Mouse (Mus musculus) liver, postnatal 0 days (tissue): ENCODE results near the gene Sgms1. TPM values are rescaled to one million over a fixed set of nuclear protein-coding genes. Genes with fewer than 3 reads are reported as not detected.

Experiments used
- ATAC-seq: fragments of 200-750 bp; cut with Nextera tagmentation; 2 replicates; pipeline ENCODE4 v1.8.0; 2017; ENCODE audit warnings: mild to moderate bottlenecking, moderate library complexity
- DNase-seq: peaks from one replicate; pipeline ENCODE4 v3.0.0-alpha.2; 2016
- H3K27ac ChIP-seq: fragments of 300-500 bp; sonication (generic); 2 replicates; pipeline ENCODE4 v1.5.1; 2014; ENCODE audit warnings: antibody characterized with exemption, moderate library complexity, mild to moderate bottlenecking, low read depth
- H3K27me3 ChIP-seq: fragments of 300-500 bp; sonication (generic); 2 replicates; pipeline ENCODE4 v1.6.1; 2014; ENCODE audit warnings: low read length, control low read depth, mixed read lengths; ENCODE audit not compliant: insufficient read depth
- H3K36me3 ChIP-seq: fragments of 300-500 bp; sonication (generic); replicated peaks from 2 replicates; pipeline ENCODE4 v1.6.1; 2014; ENCODE audit warnings: mild to moderate bottlenecking, control low read depth, low read length, moderate library complexity, mixed read lengths; ENCODE audit not compliant: insufficient read depth
- H3K4me1 ChIP-seq: fragments of 300-500 bp; sonication (generic); 2 replicates; pipeline ENCODE4 v1.6.1; 2014; ENCODE audit warnings: antibody characterized with exemption, mild to moderate bottlenecking, control low read depth; ENCODE audit not compliant: insufficient read depth
- H3K4me2 ChIP-seq: fragments of 300-500 bp; sonication (generic); 2 replicates; pipeline ENCODE4 v1.6.1; 2014; ENCODE audit warnings: low read depth, mild to moderate bottlenecking, low read length, moderate library complexity, mixed read lengths
- H3K4me3 ChIP-seq: fragments of 300-500 bp; sonication (generic); 2 replicates; pipeline ENCODE4 v1.5.1; 2014; ENCODE audit warnings: low read depth, low read length
- H3K9ac ChIP-seq: fragments of 300-500 bp; sonication (generic); replicated peaks from 2 replicates; pipeline ENCODE4 v1.6.1; 2014; ENCODE audit warnings: mild to moderate bottlenecking, moderate library complexity
- H3K9me3 ChIP-seq: fragments of 300-500 bp; sonication (generic); 2 replicates; pipeline ENCODE4 v1.6.1; 2016; ENCODE audit warnings: mild to moderate bottlenecking, control low read depth, low read length, mixed read lengths
- CTCF ChIP-seq: sonication (generic); IDR thresholded peaks from 2 replicates; pipeline ENCODE4 v1.5.1; 2016; ENCODE audit warnings: antibody characterized with exemption, low read depth
- EP300 ChIP-seq: IDR thresholded peaks from 2 replicates; pipeline ENCODE4 v1.6.1; 2016; ENCODE audit warnings: antibody characterized with exemption, low read depth, mild to moderate bottlenecking
- WGBS: fragments of 180-500 bp; shearing (Covaris S2); extraction: QIAGEN DNeasy Blood & Tissue Kit; methylation state at CpG from one replicate; pipeline ENCODE4 v1.1.7; 2014; ENCODE audit not compliant: insufficient replicate concordance; 5-methylcytosine and 5-hydroxymethylcytosine counted together
- polyA plus RNA-seq: library from polyadenylated mRNA; unstranded; fragments of >200 nt; fragmentation: Nextera tagmentation; extraction: Ambion mirVana; gene quantifications from 2 replicates; pipeline ENCODE4 v1.2.1, GENCODE M21; 2015

Sgms1 gene
- polyA plus RNA-seq, 1 experiment from 2014 or later, result 16.0 TPM

DNA sequence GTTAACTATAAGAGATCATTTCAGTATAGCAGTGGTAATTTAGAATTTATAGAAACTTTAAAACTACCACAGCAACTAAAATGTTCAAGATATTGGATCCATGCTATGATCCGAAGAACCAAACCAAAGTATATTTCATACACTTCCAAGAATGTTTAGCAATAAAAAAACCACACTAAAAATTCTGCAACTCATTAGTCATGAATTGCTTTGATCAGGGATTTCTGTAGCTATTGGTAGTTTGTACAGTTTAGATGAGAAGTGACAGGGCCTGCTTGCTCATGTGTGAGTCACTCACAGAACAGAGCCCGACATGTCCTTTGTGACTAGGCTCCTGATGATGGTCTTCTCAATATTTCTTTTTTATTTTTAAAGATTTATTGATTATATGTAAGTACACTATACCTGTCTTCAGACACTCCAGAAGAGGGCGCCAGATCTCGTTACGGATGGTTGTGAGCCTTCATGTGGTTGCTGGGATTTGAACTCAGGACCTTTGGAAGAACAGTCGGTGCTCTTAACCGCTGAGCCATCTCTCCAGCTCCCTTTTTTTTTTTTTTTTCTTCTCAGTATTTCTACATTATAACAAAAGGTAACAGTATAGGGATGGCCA, 190.9 kb downstream of the Sgms1 start:
- H3K4me2 ChIP-seq, result no peak overlapping the region
- no peak overlapping the region for H3K4me3 ChIP-seq
- DNase-seq (no peak), ATAC-seq (no peak)
- TF ChIP-seq EP300, result no peak
- peak; percentile 43 for TF ChIP-seq CTCF
- H3K36me3 ChIP-seq, result peaks cover 4% of the 10 kb centered on the region; the same call in 1 of the 2 replicates
- no peak overlapping the region for H3K9ac ChIP-seq
- H3K4me1 ChIP-seq, result peaks cover 41% of the 10 kb centered on the region
- no peaks in the 10 kb centered on the region for H3K9me3 ChIP-seq
- no peak overlapping the region for H3K27ac ChIP-seq
- WGBS, result 94% methylated on average over 7 of the region's 7 CpGs
- no peaks in the 10 kb centered on the region for H3K27me3 ChIP-seq

- H3K36me3 ChIP-seq, result peaks cover 4% of the 10 kb centered on the region
- no peaks in the 10 kb centered on the region for H3K27me3 ChIP-seq
- H3K4me3 ChIP-seq, result no peak overlapping the region
- TF ChIP-seq CTCF (no peak), EP300 (no peak)
- peak overlapping the region; percentile 66; the same call in 1 of the 2 replicates for H3K27ac ChIP-seq
- DNase-seq, result no peak
- peaks cover 36% of the 10 kb centered on the region for H3K4me1 ChIP-seq
- no peak overlapping the region for H3K9ac ChIP-seq
- no peak for ATAC-seq
- H3K4me2 ChIP-seq, result no peak overlapping the region
- no peaks in the 10 kb centered on the region for H3K9me3 ChIP-seq
- 61% methylated on average over 15 of the region's 15 CpGs for WGBS
Measured at GRCm38 (mm10) chr19:32196976-32197819, 192.3 kb downstream of the Sgms1 start.

DNA sequence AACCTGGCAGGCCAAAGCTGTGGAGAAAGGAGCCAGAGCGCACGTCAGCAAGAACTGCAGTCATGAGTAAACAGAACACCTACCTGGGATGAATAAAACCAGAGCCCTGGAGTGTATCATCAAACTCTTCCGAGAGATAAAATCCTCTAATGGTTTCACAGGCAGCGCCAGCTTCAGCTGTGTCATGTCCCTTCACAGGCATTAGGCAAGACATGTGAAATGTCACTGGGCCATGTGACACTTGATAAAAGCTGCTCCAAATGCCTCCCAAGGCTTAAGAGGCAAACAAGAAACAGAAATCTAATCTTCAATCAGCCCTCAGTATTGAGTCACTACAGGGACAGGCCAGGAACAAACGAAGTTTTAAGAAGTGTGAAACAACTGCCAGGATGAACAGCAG, 193.3 kb downstream of the Sgms1 start:
- H3K36me3 ChIP-seq, result peaks cover 4% of the 10 kb centered on the region
- 43% methylated on average over 5 of the region's 5 CpGs for WGBS
- peak overlapping the region; percentile 66 for H3K27ac ChIP-seq
- H3K9me3 ChIP-seq, result no peaks in the 10 kb centered on the region
- no peak overlapping the region for H3K4me3 ChIP-seq
- DNase-seq (no peak), ATAC-seq (peak; percentile 67)
- no peaks in the 10 kb centered on the region for H3K27me3 ChIP-seq
- peaks cover 36% of the 10 kb centered on the region for H3K4me1 ChIP-seq
- TF ChIP-seq EP300 (peak; percentile 33; the same call in 1 of the 2 replicates), CTCF (no peak)
- peak overlapping the region; percentile 35; the same call in 1 of the 2 replicates for H3K9ac ChIP-seq
- no peak overlapping the region for H3K4me2 ChIP-seq

- Histone ChIP-seq H3K4me1 (peaks cover 25% of the 10 kb centered on the region), H3K9ac (no peak overlapping the region), H3K9me3 (no peaks in the 10 kb centered on the region), H3K4me3 (no peak overlapping the region), H3K27ac (no peak overlapping the region), H3K36me3 (peaks cover 4% of the 10 kb centered on the region), H3K27me3 (no peaks in the 10 kb centered on the region), H3K4me2 (no peak overlapping the region)
- ATAC-seq (no peak), DNase-seq (no peak)
- no peak for TF ChIP-seq EP300
- WGBS, result 43% methylated on average over 1 of the region's 1 CpGs
Measured at GRCm38 (mm10) chr19:32194863-32195262, 194.7 kb downstream of the Sgms1 start.

GRCm38 (mm10) chr19:32194074-32194473, 195.4 kb downstream of the Sgms1 start:
- WGBS, result 96% methylated on average over 3 of the region's 3 CpGs
- Histone ChIP-seq H3K36me3 (peaks cover 4% of the 10 kb centered on the region), H3K27me3 (no peaks in the 10 kb centered on the region), H3K4me3 (no peak overlapping the region), H3K4me2 (no peak overlapping the region), H3K4me1 (peaks cover 28% of the 10 kb centered on the region), H3K27ac (no peak overlapping the region), H3K9me3 (no peaks in the 10 kb centered on the region), H3K9ac (no peak overlapping the region)
- ATAC-seq, result no peak
- TF ChIP-seq EP300 (no peak), CTCF (no peak)
- no peak for DNase-seq

GRCm38 (mm10) chr19:32191596-32191995, 197.9 kb downstream of the Sgms1 start:
- H3K4me1 ChIP-seq, result peaks cover 39% of the 10 kb centered on the region
- H3K36me3 ChIP-seq, result no peaks in the 10 kb centered on the region; the same call in none of the 2 replicates
- no peaks in the 10 kb centered on the region for H3K9me3 ChIP-seq
- ATAC-seq, result no peak
- no peak for DNase-seq
- WGBS, result 86% methylated on average over 3 of the region's 3 CpGs
- no peaks in the 10 kb centered on the region for H3K27me3 ChIP-seq
- H3K27ac ChIP-seq, result 0 out of 2 replicates have a peak overlapping the region, but pooled peaks have one; percentile 18
- H3K4me3 ChIP-seq, result no peak overlapping the region
- no peak overlapping the region for H3K4me2 ChIP-seq
- TF ChIP-seq EP300 (no peak), CTCF (no peak)
- no peak overlapping the region for H3K9ac ChIP-seq
